Mouse (Mus musculus) bone marrow macrophage, adult 2 months (primary cell): Measurements from ENCODE around the gene Kdelc1. TPM values are rescaled to one million over a fixed set of nuclear protein-coding genes. Genes with fewer than 3 reads are reported as not detected.

Source experiments
- H3K27ac ChIP-seq: 2 replicates; pipeline ENCODE4 v1.5.1; 2012; ENCODE audit warnings: low read depth, low read length; ENCODE audit not compliant: insufficient read depth
- H3K4me1 ChIP-seq: 2 replicates; pipeline ENCODE4 v1.6.1; 2012; ENCODE audit warnings: low read length; ENCODE audit not compliant: control insufficient read depth, insufficient read depth
- H3K4me3 ChIP-seq: 2 replicates; pipeline ENCODE4 v1.5.1; 2012; ENCODE audit warnings: mild to moderate bottlenecking, low read length, moderate library complexity; ENCODE audit not compliant: insufficient read depth
- CTCF ChIP-seq: IDR thresholded peaks from 2 replicates; pipeline ENCODE4 v1.5.1; 2012; ENCODE audit warnings: low read depth, mild to moderate bottlenecking, low read length, moderate library complexity
- POLR2A ChIP-seq: IDR thresholded peaks from 2 replicates; pipeline ENCODE4 v1.6.1; 2012; ENCODE audit warnings: mild to moderate bottlenecking, low read depth, low read length, borderline replicate concordance
- polyA plus RNA-seq: library from polyadenylated mRNA; stranded (reverse); fragments of >200 nt; gene quantifications from 2 replicates; pipeline ENCODE4 v1.2.4, GENCODE M21; 2012; ENCODE audit not compliant: missing spikeins, insufficient read depth, insufficient read length

Gene Kdelc1
- polyA plus RNA-seq, 1 experiment: 15.3 TPM

- H3K4me1 ChIP-seq: no peaks in the 10 kb centered on the region; the same call in 1 of the 2 replicates
- no peak for TF ChIP-seq POLR2A
- no peak for TF ChIP-seq CTCF
- no peak overlapping the region for H3K27ac ChIP-seq
- no peak overlapping the region for H3K4me3 ChIP-seq
Observed at GRCm38 (mm10) chr1:44064625-44065024, 54.0 kb downstream of the Kdelc1 start.

GRCm38 (mm10) chr1:44063439-44063838, 55.2 kb downstream of the Kdelc1 start:
- TF ChIP-seq POLR2A (no peak), CTCF (no peak)
- Histone ChIP-seq H3K27ac (no peak overlapping the region), H3K4me1 (no peaks in the 10 kb centered on the region), H3K4me3 (no peak overlapping the region)

- TF ChIP-seq POLR2A (no peak), CTCF (no peak)
- Histone ChIP-seq H3K27ac (no peak within 1 kb of the TSS), H3K4me3 (no peak within 1 kb of the TSS), H3K4me1 (no peaks in the 10 kb centered on the region)
Observed at GRCm38 (mm10) chr1:44061836-44062235, 56.8 kb downstream of the Kdelc1 start, which contains the start of gene Gm8251. Gene Gm8251, minus strand, starts transcription at chr1:44061936.

GRCm38 (mm10) chr1:44057805-44058204, 60.8 kb downstream of the Kdelc1 start:
- Histone ChIP-seq H3K4me3 (no peak overlapping the region), H3K27ac (no peak overlapping the region), H3K4me1 (no peaks in the 10 kb centered on the region)
- TF ChIP-seq POLR2A (no peak), CTCF (no peak)

Other genes starting within 250 kb of the Kdelc1 start
- 57.1 and 58.7 TPM in 2 replicates for gene Tpp2, start 185.2 kb downstream of the Kdelc1 start, polyA plus RNA-seq
- gene Mettl21c, start 98.8 kb downstream of the Kdelc1 start, polyA plus RNA-seq: not detected in 2 replicates
- gene Gm8251, start 56.9 kb downstream of the Kdelc1 start, polyA plus RNA-seq: not detected in 2 replicates
- 12.5 and 14.6 TPM in 2 replicates for gene Tex30, start 16.4 kb downstream of the Kdelc1 start, polyA plus RNA-seq
- gene Bivm, start 149 bp upstream of the Kdelc1 start, polyA plus RNA-seq: 12.1 and 13.7 TPM in 2 replicates
- 14.5 and 17.3 TPM in 2 replicates for gene Ercc5, start 28.9 kb upstream of the Kdelc1 start, polyA plus RNA-seq
- gene Mettl21e, start 100.2 kb upstream of the Kdelc1 start, polyA plus RNA-seq: not detected in 2 replicates